Mouse (Mus musculus) heart, postnatal 0 days (tissue): Measurements from ENCODE around the gene Klf11. TPM values are rescaled to one million over a fixed set of nuclear protein-coding genes. Genes with fewer than 3 reads are reported as not detected.

ENCODE experiments used
- ATAC-seq: fragments of 200-750 bp; cut with Nextera tagmentation; 2 replicates; pipeline ENCODE4 v1.8.0; 2017; ENCODE audit warnings: low read depth, moderate number of reproducible peaks, moderate library complexity; ENCODE audit not compliant: insufficient read depth
- DNase-seq: peaks from one replicate; pipeline ENCODE4 v3.0.0-alpha.2; 2016; ENCODE audit warnings: low spot score
- H3K27ac ChIP-seq: fragments of 300-500 bp; sonication (generic); 2 replicates; pipeline ENCODE4 v1.5.1; 2014; ENCODE audit warnings: low read depth, mild to moderate bottlenecking
- H3K27me3 ChIP-seq: fragments of 300-500 bp; sonication (generic); 2 replicates; pipeline ENCODE4 v1.6.1; 2014; ENCODE audit warnings: low read length, mixed read lengths; ENCODE audit not compliant: control insufficient read depth, insufficient read depth
- H3K36me3 ChIP-seq: fragments of 300-500 bp; sonication (generic); replicated peaks from 2 replicates; pipeline ENCODE4 v1.6.1; 2014; ENCODE audit warnings: low read length, mixed read lengths; ENCODE audit not compliant: control insufficient read depth, insufficient read depth
- H3K4me1 ChIP-seq: fragments of 300-500 bp; sonication (generic); 2 replicates; pipeline ENCODE4 v1.6.1; 2014; ENCODE audit warnings: antibody characterized with exemption; ENCODE audit not compliant: control insufficient read depth, insufficient read depth
- H3K4me2 ChIP-seq: fragments of 300-500 bp; sonication (generic); 2 replicates; pipeline ENCODE4 v1.6.1; 2014; ENCODE audit warnings: low read depth, mild to moderate bottlenecking, low read length, moderate library complexity
- H3K4me3 ChIP-seq: fragments of 300-500 bp; sonication (generic); 2 replicates; pipeline ENCODE4 v1.5.1; 2014; ENCODE audit warnings: low read depth, low read length
- H3K9ac ChIP-seq: fragments of 300-500 bp; sonication (generic); replicated peaks from 2 replicates; pipeline ENCODE4 v1.6.1; 2014; ENCODE audit warnings: low read depth, low read length, mixed read lengths
- H3K9me3 ChIP-seq: fragments of 300-500 bp; sonication (generic); replicated peaks from 2 replicates; pipeline ENCODE4 v1.6.1; 2016; ENCODE audit warnings: low read length; ENCODE audit not compliant: control insufficient read depth
- CTCF ChIP-seq: IDR thresholded peaks from 2 replicates; pipeline ENCODE4 v1.5.1; 2016; ENCODE audit warnings: antibody characterized with exemption, control low read depth, low read depth
- EP300 ChIP-seq: IDR thresholded peaks from 2 replicates; pipeline ENCODE4 v1.6.1; 2016; ENCODE audit warnings: antibody characterized with exemption, low read depth
- WGBS: fragments of 180-500 bp; shearing (Covaris S2); extraction: QIAGEN DNeasy Blood & Tissue Kit; methylation state at CpG from one replicate; pipeline ENCODE4 v1.1.7; 2014; 5-methylcytosine and 5-hydroxymethylcytosine counted together
- polyA plus RNA-seq: library from polyadenylated mRNA; unstranded; fragments of >200 nt; fragmentation: Nextera tagmentation; extraction: Ambion mirVana; gene quantifications from 2 replicates; pipeline ENCODE4 v1.2.1, GENCODE M21; 2015
- total RNA-seq: library from RNA; depleted of rRNA; stranded (reverse); fragments of >200 nt; gene quantifications from 2 replicates; pipeline ENCODE4 v1.2.3, GENCODE M21; 2014; ENCODE audit warnings: low replicate concordance

Gene Klf11
- total and polyA plus RNA-seq, 2 experiments from 2014 or later, result 16.5 to 45.5 TPM

DNA sequence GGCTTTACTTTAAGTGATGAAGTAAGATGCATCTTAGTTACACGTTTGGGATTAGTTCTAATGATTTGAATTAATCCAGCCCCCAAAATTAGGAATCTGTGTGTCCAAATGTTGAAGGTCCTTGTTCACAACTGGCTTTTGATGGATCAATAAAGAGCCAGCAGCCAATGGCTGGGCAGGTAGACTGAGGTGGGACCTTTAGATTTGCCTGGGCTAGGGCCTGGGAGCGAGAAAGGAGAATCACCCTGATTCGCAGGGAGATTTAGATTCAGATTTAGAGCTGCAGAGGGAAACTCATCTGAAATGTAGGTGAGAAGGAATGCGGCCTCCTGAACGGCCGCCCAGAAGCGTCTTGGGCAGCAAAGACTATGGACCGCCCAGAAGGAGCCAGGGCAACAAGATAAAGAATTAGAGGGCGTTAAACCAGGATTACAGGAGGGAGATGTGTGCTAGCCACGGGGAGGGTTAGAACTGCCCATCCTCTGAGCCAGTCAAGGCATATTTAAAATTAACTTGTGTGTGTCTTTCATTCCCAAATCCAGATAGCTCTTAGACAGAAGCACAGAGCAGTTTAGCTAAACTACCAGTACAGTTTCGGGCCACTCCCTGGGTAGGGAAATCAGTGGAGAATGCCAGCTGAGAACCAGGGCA is 35.7 kb downstream of the Klf11 start:
- Histone ChIP-seq H3K4me3 (no peak overlapping the region), H3K4me2 (no peak overlapping the region), H3K9me3 (no peaks in the 10 kb centered on the region), H3K36me3 (no peaks in the 10 kb centered on the region), H3K27ac (no peak overlapping the region), H3K27me3 (peaks cover 3% of the 10 kb centered on the region; the same call in 1 of the 2 replicates), H3K9ac (no peak overlapping the region), H3K4me1 (peaks cover 5% of the 10 kb centered on the region)
- TF ChIP-seq EP300, result no peak
- TF ChIP-seq CTCF, result no peak
- DNase-seq (no peak), ATAC-seq (no peak)
- WGBS, result 62% methylated on average over 11 of the region's 11 CpGs

- 83% methylated on average over 3 of the region's 3 CpGs for WGBS
- H3K4me1 ChIP-seq, result no peaks in the 10 kb centered on the region
- DNase-seq, result no peak
- no peaks in the 10 kb centered on the region for H3K9me3 ChIP-seq
- no peak overlapping the region for H3K27ac ChIP-seq
- no peak overlapping the region for H3K9ac ChIP-seq
- TF ChIP-seq CTCF, result no peak
- TF ChIP-seq EP300, result no peak
- no peak for ATAC-seq
- no peak overlapping the region for H3K4me3 ChIP-seq
- peaks cover 3% of the 10 kb centered on the region; the same call in 1 of the 2 replicates for H3K27me3 ChIP-seq
- H3K4me2 ChIP-seq, result no peak overlapping the region
- H3K36me3 ChIP-seq, result no peaks in the 10 kb centered on the region
Observed at GRCm38 (mm10) chr12:24690351-24690750, 39.3 kb downstream of the Klf11 start.

DNA sequence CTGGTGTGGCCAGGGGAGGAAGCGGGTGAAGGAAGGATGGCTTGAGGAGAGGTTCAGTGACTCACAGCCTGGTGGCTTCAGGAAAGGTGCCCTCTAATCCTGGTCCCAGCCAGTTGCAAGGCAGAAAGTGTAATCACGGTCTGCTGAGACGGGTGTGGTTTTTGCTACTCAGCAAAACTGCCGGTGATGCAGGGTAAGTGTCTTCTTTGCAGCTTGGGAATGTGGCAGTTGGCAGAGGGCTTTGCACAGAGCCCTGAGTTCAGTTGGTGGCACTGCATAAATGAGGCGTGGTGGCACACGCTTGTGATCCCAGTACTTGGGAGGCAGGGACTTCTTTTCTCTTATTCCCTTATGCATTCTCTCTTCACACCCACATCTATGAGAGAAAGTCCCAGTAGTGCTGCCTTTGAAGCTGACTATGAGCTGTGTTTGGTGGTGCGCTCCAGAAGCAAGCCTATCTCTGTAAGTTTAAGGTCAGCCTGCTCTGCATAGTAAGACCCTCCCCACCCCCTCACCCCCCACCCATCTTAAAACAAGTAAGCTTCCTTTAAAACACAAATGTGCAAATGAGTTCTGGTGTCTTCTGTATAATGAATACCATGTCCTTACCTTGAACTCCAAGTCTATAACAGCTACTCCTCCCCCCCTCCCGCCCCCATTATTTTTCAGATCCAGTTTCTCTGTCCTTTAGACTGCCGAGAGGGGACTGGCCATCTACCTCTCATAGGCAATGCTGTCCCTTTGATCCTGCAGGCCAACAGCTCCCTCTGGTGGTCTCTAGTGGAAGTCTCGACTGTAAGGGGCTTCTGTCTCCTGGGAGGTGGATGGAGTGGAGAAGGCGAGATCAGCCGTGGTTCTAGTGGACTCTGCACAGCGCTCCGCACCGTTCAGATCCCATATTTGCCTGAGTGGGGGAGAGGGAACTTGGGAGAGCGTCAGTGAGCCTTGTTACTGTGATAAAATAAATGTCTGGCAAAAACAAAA is 45.7 kb downstream of the Klf11 start:
- H3K27ac ChIP-seq, result no peak overlapping the region
- 0 out of 2 replicates have a peak, but pooled peaks cover 3% of the 10 kb centered on the region for H3K27me3 ChIP-seq
- WGBS, result 37% methylated on average over 16 of the region's 16 CpGs
- no peak overlapping the region for H3K4me2 ChIP-seq
- DNase-seq, result peak; percentile 73
- TF ChIP-seq CTCF (peak; percentile 99), EP300 (no peak)
- no peak overlapping the region for H3K4me3 ChIP-seq
- no peaks in the 10 kb centered on the region for H3K4me1 ChIP-seq
- H3K9ac ChIP-seq, result no peak overlapping the region
- ATAC-seq, result peak; percentile 90
- no peaks in the 10 kb centered on the region for H3K36me3 ChIP-seq
- H3K9me3 ChIP-seq, result no peaks in the 10 kb centered on the region

- ATAC-seq, result no peak
- H3K9ac ChIP-seq, result no peak overlapping the region
Observed at GRCm38 (mm10) chr12:24697484-24698204, 46.6 kb downstream of the Klf11 start.

GRCm38 (mm10) chr12:24698514-24698913 is 47.4 kb downstream of the Klf11 start:
- Histone ChIP-seq H3K27me3 (0 out of 2 replicates have a peak, but pooled peaks cover 3% of the 10 kb centered on the region), H3K36me3 (no peaks in the 10 kb centered on the region), H3K9ac (no peak overlapping the region), H3K4me3 (no peak overlapping the region), H3K27ac (no peak overlapping the region), H3K9me3 (no peaks in the 10 kb centered on the region), H3K4me2 (no peak overlapping the region), H3K4me1 (0 out of 2 replicates have a peak, but pooled peaks cover 2% of the 10 kb centered on the region)
- ATAC-seq (no peak), DNase-seq (no peak)
- 57% methylated on average over 3 of the region's 3 CpGs for WGBS
- no peak for TF ChIP-seq EP300
- no peak for TF ChIP-seq CTCF

More at GRCm38 (mm10) chr12:24697484-24698204, 46.6 kb downstream of the Klf11 start:
- no peaks in the 10 kb centered on the region for H3K36me3 ChIP-seq
- WGBS, result 55% methylated on average over 8 of the region's 8 CpGs
- TF ChIP-seq CTCF (no peak), EP300 (no peak)
- H3K4me1 ChIP-seq, result no peaks in the 10 kb centered on the region
- no peak for DNase-seq
- no peaks in the 10 kb centered on the region for H3K9me3 ChIP-seq
- H3K4me2 ChIP-seq, result no peak overlapping the region
- H3K27ac ChIP-seq, result no peak overlapping the region
- H3K4me3 ChIP-seq, result no peak overlapping the region
- 0 out of 2 replicates have a peak, but pooled peaks cover 3% of the 10 kb centered on the region for H3K27me3 ChIP-seq
